Mouse (Mus musculus) cerebellum, postnatal 14 days (tissue): ENCODE measurements around the gene Thg1l.
A peak's percentile ranks its signal among the peaks of the same experiment; 100 is the strongest.

Experiments
- DNase-seq, 2 experiments: peaks; one replicate each; pipeline ENCODE4 v3.0.0; 2021; ENCODE audit warnings: mixed read lengths in 2 of 2

Thg1l gene

GRCm38 (mm10) chr11:45955127-45955627 is at the start of gene Thg1l:
Gene Thg1l (minus strand): TSS chr11:45955494.
- DNase-seq, result peak; percentile 90 to 91

- DNase-seq, result peak in 1 of 2 experiments; percentile 17
Observed at GRCm38 (mm10) chr11:45992087-45992486, 36.8 kb upstream of the Thg1l start.

GRCm38 (mm10) chr11:45991604-45992003 is 36.3 kb upstream of the Thg1l start:
- DNase-seq, result peak; percentile 10 to 15

GRCm38 (mm10) chr11:45980893-45981253 is 25.6 kb upstream of the Thg1l start:
- no peak for DNase-seq

GRCm38 (mm10) chr11:45979946-45980892 is 24.9 kb upstream of the Thg1l start, which contains the start of gene Sox30:
Gene Sox30 (plus strand): TSS chr11:45980310.
- DNase-seq, result peak; percentile 47 to 76

GRCm38 (mm10) chr11:45976061-45976460 is 20.8 kb upstream of the Thg1l start:
- no peak for DNase-seq

GRCm38 (mm10) chr11:45974466-45974865 is 19.2 kb upstream of the Thg1l start:
- no peak for DNase-seq

- DNase-seq, result no peak
Observed at GRCm38 (mm10) chr11:45973635-45974034, 18.3 kb upstream of the Thg1l start.

GRCm38 (mm10) chr11:45968466-45968865 is 13.2 kb upstream of the Thg1l start:
- DNase-seq, result no peak

- DNase-seq, result no peak
Observed at GRCm38 (mm10) chr11:45966896-45967295, 11.6 kb upstream of the Thg1l start.

GRCm38 (mm10) chr11:45960003-45960402 is 4.7 kb upstream of the Thg1l start:
- no peak for DNase-seq

- peak in 1 of 2 experiments; percentile 54 for DNase-seq
Observed at GRCm38 (mm10) chr11:45959598-45959997, 4.3 kb upstream of the Thg1l start.

GRCm38 (mm10) chr11:45947491-45947890 is 7.8 kb downstream of the Thg1l start:
- peak in 1 of 2 experiments; percentile 44 for DNase-seq

- DNase-seq, result no peak
Observed at GRCm38 (mm10) chr11:45946796-45947195, 8.5 kb downstream of the Thg1l start.

- DNase-seq, result peak; percentile 99
Observed at GRCm38 (mm10) chr11:45944643-45945156, 10.6 kb downstream of the Thg1l start, which contains the start of gene Lsm11. Gene Lsm11 (minus strand): TSS chr11:45944935.

GRCm38 (mm10) chr11:45943891-45944642 is 11.2 kb downstream of the Thg1l start:
- DNase-seq, result peak; percentile 42 to 46

- peak; percentile 38 to 51 for DNase-seq
Observed at GRCm38 (mm10) chr11:45943108-45943705, 12.1 kb downstream of the Thg1l start.

GRCm38 (mm10) chr11:45942281-45942680 is 13.0 kb downstream of the Thg1l start:
- DNase-seq, result no peak

GRCm38 (mm10) chr11:45938917-45939316 is 16.4 kb downstream of the Thg1l start:
- DNase-seq, result no peak

GRCm38 (mm10) chr11:45937478-45937877 is 17.8 kb downstream of the Thg1l start:
- DNase-seq, result no peak

- DNase-seq, result no peak
Observed at GRCm38 (mm10) chr11:45932771-45933170, 22.5 kb downstream of the Thg1l start.

GRCm38 (mm10) chr11:45929541-45929940 is 25.8 kb downstream of the Thg1l start:
- DNase-seq, result no peak

GRCm38 (mm10) chr11:45927456-45927855 is 27.8 kb downstream of the Thg1l start:
- no peak for DNase-seq
